Mouse (Mus musculus): ENCODE measurements around the gene Ryr3. TPM values are rescaled to one million over a fixed set of nuclear protein-coding genes. Genes with fewer than 3 reads are reported as not detected.

The Ryr3 gene
- under 1 TPM; 0.33 to 0.75 TPM for polyA plus RNA-seq (2017; shearing (Covaris generic))

DNA sequence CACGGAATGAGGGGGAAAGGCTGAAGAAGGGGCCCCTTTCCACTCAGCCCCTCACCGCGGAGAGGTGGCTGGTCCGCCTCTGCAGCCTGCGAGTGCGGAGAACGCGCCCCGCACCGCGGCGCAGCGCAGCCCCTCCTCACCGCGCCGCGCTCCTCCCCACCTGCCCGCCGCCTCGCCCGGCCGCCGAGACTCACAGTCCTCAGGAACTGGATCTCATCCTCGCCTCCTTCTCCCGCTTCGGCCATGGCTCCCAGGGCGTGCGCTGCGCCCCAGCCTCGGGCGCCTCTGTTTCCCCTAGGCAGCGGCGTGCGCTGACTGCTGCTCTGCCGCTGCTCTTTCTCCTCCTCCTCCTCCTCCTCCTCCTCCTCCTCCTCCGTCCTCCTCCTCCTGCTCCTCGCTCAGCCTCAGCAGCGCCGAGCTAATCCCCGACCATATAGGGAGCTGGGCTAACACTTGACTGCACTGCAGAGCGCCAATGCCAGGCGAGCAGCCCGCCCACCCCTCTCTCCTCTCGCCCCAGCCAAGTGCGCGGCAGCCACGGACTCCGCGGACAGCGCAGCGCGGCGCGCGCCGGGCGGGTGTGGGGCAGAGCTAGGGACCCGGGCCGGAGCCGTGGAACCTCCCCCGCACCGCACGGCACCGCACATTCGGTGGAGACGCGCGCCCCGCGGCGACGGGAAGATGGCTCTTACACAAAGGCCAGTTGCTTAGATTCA lies at the start of gene Ryr3:
Ryr3 (minus strand) TSS at position 351 of the 716 bp plus-strand sequence.

Other genes starting within 250 kb of the Ryr3 start
- gene Tmco5b, start 68.6 kb upstream of the Ryr3 start, polyA plus RNA-seq (2017; shearing (Covaris generic)) = not detected
- gene Fmn1, start 110.6 kb upstream of the Ryr3 start, polyA plus RNA-seq (2017; shearing (Covaris generic)) = under 1 TPM; 0.41 to 0.93 TPM